Mouse (Mus musculus) brain, embryonic 18.5 days (tissue): ENCODE data around the gene Ooep.
"Not testable (repeated sequence)": the region's sequence is repeated elsewhere in the genome, so short reads cannot be mapped to it uniquely, and the experiment has no call there.

Source experiments
- DNase-seq: peaks from one replicate; pipeline ENCODE4 v3.0.0-alpha.2; 2012; ENCODE audit warnings: low read depth, low spot score

The Ooep gene

GRCm38 (mm10) chr9:78367959-78368358 lies 10.6 kb downstream of the Ooep start, which contains the start of gene Dppa5a:
Dppa5a (minus strand) TSS chr9:78368177.
- not testable (repeated sequence) for DNase-seq

GRCm38 (mm10) chr9:78365850-78366544 lies 12.5 kb downstream of the Ooep start:
- no peak for DNase-seq

- DNase-seq: no peak
These were observed 13.8 kb downstream of the Ooep start for GRCm38 (mm10) chr9:78364701-78365100.

- no peak for DNase-seq
These were observed 15.2 kb downstream of the Ooep start for GRCm38 (mm10) chr9:78363374-78363773.

- no peak for DNase-seq
These were observed 18.0 kb downstream of the Ooep start for GRCm38 (mm10) chr9:78360484-78360872.

GRCm38 (mm10) chr9:78359750-78360483 lies 18.6 kb downstream of the Ooep start:
- no peak for DNase-seq

GRCm38 (mm10) chr9:78358053-78358452 lies 20.5 kb downstream of the Ooep start:
- DNase-seq: no peak

GRCm38 (mm10) chr9:78355611-78356010 lies 22.9 kb downstream of the Ooep start, which contains the start of gene Gsta2:
Gsta2 (minus strand) TSS chr9:78355788.
- no peak for DNase-seq

GRCm38 (mm10) chr9:78354665-78355578 lies 23.6 kb downstream of the Ooep start:
- no peak for DNase-seq

- no peak for DNase-seq
These were observed 26.9 kb downstream of the Ooep start for GRCm38 (mm10) chr9:78351504-78352220.

- not testable (repeated sequence) for DNase-seq
These were observed 28.5 kb downstream of the Ooep start for GRCm38 (mm10) chr9:78350007-78350406.

- not testable (repeated sequence) for DNase-seq
These were observed 29.4 kb downstream of the Ooep start for GRCm38 (mm10) chr9:78349141-78349540.

- DNase-seq: not testable (repeated sequence)
These were observed 30.1 kb downstream of the Ooep start for GRCm38 (mm10) chr9:78348206-78349004.

GRCm38 (mm10) chr9:78347004-78347403 lies 31.5 kb downstream of the Ooep start:
- no peak for DNase-seq

- DNase-seq: not testable (repeated sequence)
These were observed 33.3 kb downstream of the Ooep start for GRCm38 (mm10) chr9:78345235-78345634.

GRCm38 (mm10) chr9:78343055-78343454 lies 35.5 kb downstream of the Ooep start:
- not testable (repeated sequence) for DNase-seq

- not testable (repeated sequence) for DNase-seq
These were observed 36.0 kb downstream of the Ooep start for GRCm38 (mm10) chr9:78342494-78342893.

GRCm38 (mm10) chr9:78340324-78340723 lies 38.2 kb downstream of the Ooep start:
- not testable (repeated sequence) for DNase-seq

GRCm38 (mm10) chr9:78337050-78337449 lies 41.5 kb downstream of the Ooep start:
- DNase-seq: not testable (repeated sequence)

GRCm38 (mm10) chr9:78327289-78327688 lies 51.2 kb downstream of the Ooep start, which contains the start of gene Omt2b:
Omt2b (plus strand) TSS chr9:78327589.
- not testable (repeated sequence) for DNase-seq
